Mouse (Mus musculus) heart, adult 2 months (tissue): ENCODE measurements around the gene Arhgdig.

Experiments
- CTCF ChIP-seq: fragments of 200-600 bp; IDR thresholded peaks from 2 replicates; pipeline ENCODE4 v1.8.1; 2022; ENCODE audit warnings: antibody characterized with exemption, mild to moderate bottlenecking, moderate library complexity
- POLR2A ChIP-seq: fragments of 200-500 bp; IDR thresholded peaks from 2 replicates; pipeline ENCODE4 v1.6.1; 2011; ENCODE audit warnings: mild to moderate bottlenecking, low read depth, low read length, control low read depth; ENCODE audit not compliant: insufficient read depth

DNA sequence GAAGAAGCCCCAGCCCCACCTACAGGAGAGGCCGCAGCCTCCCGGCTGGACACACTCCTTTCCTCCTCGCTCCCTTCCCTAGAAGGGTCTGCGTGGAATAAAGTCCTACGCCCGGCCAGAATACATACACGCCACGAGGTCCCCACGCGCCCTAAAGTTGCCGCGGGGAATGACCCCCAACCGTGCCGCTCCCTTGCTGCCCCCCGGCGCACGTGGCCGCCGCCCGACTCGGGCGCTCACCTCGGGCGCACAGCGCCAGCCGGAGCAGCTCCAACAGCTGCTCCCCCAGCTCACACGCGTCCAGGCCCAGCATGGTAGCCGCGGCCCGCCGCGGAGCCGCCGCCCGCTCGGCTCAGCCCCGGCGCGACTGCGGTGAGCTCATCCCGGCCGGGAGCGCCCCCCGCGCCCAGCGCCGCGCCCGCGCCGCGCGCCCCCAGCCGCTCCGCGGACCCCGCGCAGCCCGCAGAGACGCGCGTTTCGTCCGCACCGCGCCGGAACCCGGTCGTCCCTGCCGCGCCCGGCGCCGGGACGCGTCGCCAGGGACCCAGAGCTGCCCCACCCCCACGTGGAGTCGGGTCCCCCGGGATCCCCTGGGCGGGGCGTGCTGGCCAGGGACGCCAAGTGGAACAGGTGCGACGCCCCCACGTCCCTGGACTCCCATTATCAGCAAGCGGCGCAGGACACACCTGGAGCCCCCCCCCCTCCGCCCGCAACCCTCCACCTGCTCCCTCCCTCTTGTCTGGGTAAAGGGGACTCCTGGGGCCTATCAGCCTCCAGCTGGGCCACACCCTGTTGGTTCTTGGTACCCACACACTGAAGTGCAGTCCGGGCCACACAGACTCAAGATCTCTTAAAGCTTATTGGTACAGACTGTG lies 6.5 kb downstream of the Arhgdig start:
- TF ChIP-seq POLR2A: no peak
- no peak for TF ChIP-seq CTCF
